Mouse (Mus musculus) olfactory bulb, adult 2 months (tissue): ENCODE data around the gene Arhgap10. TPM values are rescaled to one million over a fixed set of nuclear protein-coding genes. Genes with fewer than 3 reads are reported as not detected.

Experiments used
- H3K27ac ChIP-seq: fragments of 200-500 bp; 2 replicates; pipeline ENCODE4 v1.5.1; 2012; ENCODE audit warnings: low read depth, low read length; ENCODE audit not compliant: insufficient read depth
- H3K4me1 ChIP-seq: fragments of 200-500 bp; 2 replicates; pipeline ENCODE4 v1.6.1; 2012; ENCODE audit warnings: low read length; ENCODE audit not compliant: control insufficient read depth, insufficient read depth
- H3K4me3 ChIP-seq: fragments of 200-500 bp; 2 replicates; pipeline ENCODE4 v1.5.1; 2012; ENCODE audit warnings: mild to moderate bottlenecking, low read depth, low read length, moderate library complexity; ENCODE audit not compliant: insufficient read depth
- CTCF ChIP-seq: fragments of 200-500 bp; IDR thresholded peaks from 2 replicates; pipeline ENCODE4 v1.5.1; 2012; ENCODE audit warnings: low read depth, mild to moderate bottlenecking, low read length, moderate library complexity; ENCODE audit not compliant: insufficient read depth
- POLR2A ChIP-seq: fragments of 200-500 bp; IDR thresholded peaks from 2 replicates; pipeline ENCODE4 v1.6.1; 2012; ENCODE audit warnings: mild to moderate bottlenecking, low read depth, low read length, moderate library complexity; ENCODE audit not compliant: insufficient read depth
- WGBS: fragments of 180-500 bp; shearing (Covaris S2); methylation state at CpG from one replicate; pipeline ENCODE4 v1.1.7; 2018; 5-methylcytosine and 5-hydroxymethylcytosine counted together
- polyA plus RNA-seq: library from polyadenylated mRNA; stranded (reverse); fragments of >200 nt; gene quantifications from 2 replicates; pipeline ENCODE4 v1.2.4, GENCODE M21; 2012; ENCODE audit warnings: low replicate concordance; ENCODE audit not compliant: missing spikeins, insufficient read depth, insufficient read length

Arhgap10 gene
- polyA plus RNA-seq, 1 experiment: not detected

- no peak overlapping the region for H3K27ac ChIP-seq
- no peak overlapping the region for H3K4me3 ChIP-seq
- WGBS: 90% methylated on average over 7 of the region's 7 CpGs
- H3K4me1 ChIP-seq: no peaks in the 10 kb centered on the region
- TF ChIP-seq CTCF: no peak
- TF ChIP-seq POLR2A: no peak
Observed at GRCm38 (mm10) chr8:77442452-77442851, 75.3 kb downstream of the Arhgap10 start.

GRCm38 (mm10) chr8:77440913-77441312, 76.8 kb downstream of the Arhgap10 start:
- TF ChIP-seq CTCF (no peak), POLR2A (no peak)
- H3K4me1 ChIP-seq: no peaks in the 10 kb centered on the region
- whole genome bisulfite sequencing: 84% methylated on average over 9 of the region's 9 CpGs
- H3K27ac ChIP-seq: no peak overlapping the region
- no peak overlapping the region for H3K4me3 ChIP-seq

- no peak overlapping the region for H3K27ac ChIP-seq
- no peak overlapping the region for H3K4me3 ChIP-seq
- H3K4me1 ChIP-seq: no peaks in the 10 kb centered on the region
- 76% methylated on average over 6 of the region's 6 CpGs for WGBS
- TF ChIP-seq POLR2A: no peak
- no peak for TF ChIP-seq CTCF
Observed at GRCm38 (mm10) chr8:77440324-77440880, 77.4 kb downstream of the Arhgap10 start.

GRCm38 (mm10) chr8:77439670-77440069, 78.1 kb downstream of the Arhgap10 start:
- no peak for TF ChIP-seq POLR2A
- TF ChIP-seq CTCF: no peak
- Histone ChIP-seq H3K4me1 (no peaks in the 10 kb centered on the region), H3K4me3 (no peak overlapping the region), H3K27ac (no peak overlapping the region)
- WGBS: 91% methylated on average over 2 of the region's 2 CpGs

DNA sequence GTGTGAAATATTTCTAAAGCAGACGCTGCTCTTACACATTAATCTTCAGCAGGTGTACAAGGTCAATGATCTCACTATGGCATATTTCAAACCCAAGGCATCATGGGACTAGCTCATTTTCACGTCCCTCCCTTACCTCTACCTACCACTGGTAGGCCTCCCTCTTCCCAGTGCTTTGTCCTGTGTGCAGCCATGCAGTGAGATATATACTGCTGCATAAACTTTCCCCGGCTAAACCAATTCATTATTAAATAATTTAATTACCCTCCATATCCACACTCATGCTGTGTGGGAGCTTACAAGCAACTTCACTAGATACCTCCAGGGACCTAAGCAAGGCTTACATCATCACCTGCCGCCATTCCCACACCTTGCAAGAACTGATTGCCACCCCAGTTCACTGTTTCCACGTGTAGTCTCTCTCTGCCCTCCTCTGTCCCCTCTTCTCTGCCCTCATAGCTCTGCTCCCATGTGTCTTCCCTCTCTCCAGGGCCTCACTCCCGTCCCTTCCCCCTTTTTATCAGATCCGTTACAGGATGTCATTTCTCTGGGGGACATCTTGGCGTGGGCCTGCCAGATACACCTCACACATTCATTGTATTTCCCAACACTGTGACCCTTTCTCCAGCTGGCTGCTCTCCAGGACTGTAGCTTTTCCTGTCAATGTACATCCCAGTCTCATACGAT, 79.8 kb downstream of the Arhgap10 start:
- Histone ChIP-seq H3K27ac (no peak overlapping the region), H3K4me1 (peaks cover 3% of the 10 kb centered on the region), H3K4me3 (no peak overlapping the region)
- TF ChIP-seq CTCF (no peak), POLR2A (no peak)
- WGBS: 82% methylated on average over 9 of the region's 9 CpGs

DNA sequence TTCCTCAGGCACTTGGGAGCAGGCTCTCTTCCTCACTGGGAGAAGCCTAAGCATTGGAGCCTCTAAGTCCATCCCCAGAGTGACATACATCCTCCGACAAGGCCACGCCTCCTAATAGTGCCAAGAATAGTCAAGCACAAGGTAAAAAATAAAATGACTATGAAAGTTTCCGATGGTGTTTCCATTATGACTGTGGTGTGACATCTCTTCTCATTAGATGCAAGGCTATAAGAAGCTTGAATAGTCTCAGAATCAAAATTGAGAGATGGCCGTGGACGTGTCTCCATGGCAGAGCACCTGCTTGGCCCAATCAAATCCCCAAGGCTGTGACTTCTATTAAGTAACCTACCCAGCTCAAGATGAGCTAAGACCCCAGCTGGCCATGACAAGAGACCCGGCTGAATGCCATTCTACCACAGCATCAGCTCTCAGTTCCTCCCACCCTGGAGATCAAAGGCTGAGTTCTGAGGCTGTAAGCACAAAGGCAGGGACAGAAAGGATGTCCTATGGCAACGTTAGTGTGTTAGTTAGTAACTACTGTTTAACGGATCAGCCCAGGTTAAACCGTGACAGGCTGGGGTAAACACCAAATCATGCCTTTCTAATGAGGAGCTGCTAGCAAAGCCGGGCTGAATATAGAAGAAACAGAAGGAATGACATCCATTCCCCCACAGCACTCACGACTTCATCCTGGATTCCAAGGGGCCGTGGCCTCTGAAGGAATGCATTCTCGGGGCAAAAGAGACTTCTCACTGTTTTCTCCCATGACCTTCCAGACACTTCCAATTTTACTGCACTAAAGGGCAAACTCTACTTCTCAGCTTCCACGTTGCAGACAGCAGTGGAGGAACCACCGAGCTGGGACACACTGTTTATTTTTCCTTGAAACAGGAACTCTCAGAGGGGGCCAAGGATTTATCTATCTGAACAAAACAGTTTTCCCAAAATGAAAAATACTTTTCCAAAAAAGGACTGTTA, 81.5 kb downstream of the Arhgap10 start:
- TF ChIP-seq POLR2A: no peak
- no peak for TF ChIP-seq CTCF
- WGBS: 59% methylated on average over 15 of the region's 15 CpGs
- Histone ChIP-seq H3K4me3 (no peak overlapping the region), H3K4me1 (peaks cover 6% of the 10 kb centered on the region), H3K27ac (no peak overlapping the region)

GRCm38 (mm10) chr8:77433221-77433620, 84.5 kb downstream of the Arhgap10 start:
- peaks cover 18% of the 10 kb centered on the region for H3K4me1 ChIP-seq
- WGBS: 48% methylated on average over 4 of the region's 4 CpGs
- TF ChIP-seq POLR2A (no peak), CTCF (no peak)
- H3K27ac ChIP-seq: 0 out of 2 replicates have a peak overlapping the region, but pooled peaks have one; percentile 18
- no peak overlapping the region for H3K4me3 ChIP-seq

- 15% methylated on average over 10 of the region's 10 CpGs for WGBS
- Histone ChIP-seq H3K4me3 (no peak overlapping the region), H3K27ac (peak overlapping the region; percentile 67; the same call in 1 of the 2 replicates), H3K4me1 (peaks cover 18% of the 10 kb centered on the region)
- TF ChIP-seq CTCF (no peak), POLR2A (no peak)
Observed at GRCm38 (mm10) chr8:77432726-77433125, 85.0 kb downstream of the Arhgap10 start.
